Mouse (Mus musculus) forebrain, embryonic 16.5 days (tissue): ENCODE data around the gene Stxbp6. TPM values are rescaled to one million over a fixed set of nuclear protein-coding genes. Genes with fewer than 3 reads are reported as not detected.

ENCODE experiments used
- ATAC-seq: fragments of 200-750 bp; cut with Nextera tagmentation; 2 replicates; pipeline ENCODE4 v1.8.0; 2017; ENCODE audit warnings: mild to moderate bottlenecking, moderate library complexity
- H3K27ac ChIP-seq: fragments of 300-500 bp; sonication (generic); 2 replicates; pipeline ENCODE4 v1.5.1; 2014; ENCODE audit warnings: low read length, control low read depth
- H3K27me3 ChIP-seq: fragments of 300-500 bp; sonication (generic); replicated peaks from 2 replicates; pipeline ENCODE4 v1.6.1; 2014; ENCODE audit warnings: low read length; ENCODE audit not compliant: control insufficient read depth, insufficient read depth
- H3K36me3 ChIP-seq: fragments of 300-500 bp; sonication (generic); 2 replicates; pipeline ENCODE4 v1.6.1; 2014; ENCODE audit not compliant: control insufficient read depth, insufficient read depth
- H3K4me1 ChIP-seq: fragments of 300-500 bp; sonication (generic); replicated peaks from 2 replicates; pipeline ENCODE4 v1.6.1; 2014; ENCODE audit warnings: low read length; ENCODE audit not compliant: control insufficient read depth, insufficient read depth
- H3K4me2 ChIP-seq: fragments of 300-500 bp; sonication (generic); 2 replicates; pipeline ENCODE4 v1.6.1; 2014; ENCODE audit warnings: mild to moderate bottlenecking, low read length, control low read depth
- H3K4me3 ChIP-seq: fragments of 300-500 bp; sonication (generic); replicated peaks from 2 replicates; pipeline ENCODE4 v1.5.1; 2014; ENCODE audit warnings: mild to moderate bottlenecking, low read length, control low read depth
- H3K9ac ChIP-seq: fragments of 300-500 bp; sonication (generic); replicated peaks from 2 replicates; pipeline ENCODE4 v1.6.1; 2014; ENCODE audit warnings: low read depth, low read length, control low read depth
- H3K9me3 ChIP-seq: fragments of 300-500 bp; sonication (generic); 2 replicates; pipeline ENCODE4 v1.6.1; 2016; ENCODE audit warnings: low read length; ENCODE audit not compliant: control insufficient read depth
- WGBS: fragments of 180-500 bp; shearing (Covaris S2); extraction: QIAGEN DNeasy Blood & Tissue Kit; methylation state at CpG from one replicate; pipeline ENCODE4 v1.1.7; 2014; 5-methylcytosine and 5-hydroxymethylcytosine counted together
- polyA plus RNA-seq: library from polyadenylated mRNA; unstranded; fragments of >200 nt; fragmentation: Nextera tagmentation; extraction: Ambion mirVana; gene quantifications from 2 replicates; pipeline ENCODE4 v1.2.1, GENCODE M21; 2015

The Stxbp6 gene
- polyA plus RNA-seq, 1 experiment from 2014 or later = 13.6 TPM

GRCm38 (mm10) chr12:45042591-45043091, 31.9 kb downstream of the Stxbp6 start:
- no peak overlapping the region for H3K9ac ChIP-seq
- no peak overlapping the region for H3K4me2 ChIP-seq
- H3K27ac ChIP-seq = no peak overlapping the region
- H3K4me3 ChIP-seq = no peak overlapping the region
- no peak for ATAC-seq
- WGBS = 23% methylated on average over 10 of the region's 10 CpGs
- no peaks in the 10 kb centered on the region for H3K27me3 ChIP-seq
- no peaks in the 10 kb centered on the region for H3K9me3 ChIP-seq
- H3K4me1 ChIP-seq = no peaks in the 10 kb centered on the region
- H3K36me3 ChIP-seq = no peaks in the 10 kb centered on the region

GRCm38 (mm10) chr12:45037496-45037895, 37.0 kb downstream of the Stxbp6 start:
- H3K9me3 ChIP-seq = no peaks in the 10 kb centered on the region
- H3K4me2 ChIP-seq = no peak overlapping the region
- no peak overlapping the region for H3K4me3 ChIP-seq
- no peaks in the 10 kb centered on the region for H3K27me3 ChIP-seq
- no peaks in the 10 kb centered on the region for H3K36me3 ChIP-seq
- no peak overlapping the region for H3K27ac ChIP-seq
- no peaks in the 10 kb centered on the region for H3K4me1 ChIP-seq
- ATAC-seq = no peak
- 83% methylated on average over 1 of the region's 1 CpGs for WGBS
- H3K9ac ChIP-seq = no peak overlapping the region

GRCm38 (mm10) chr12:45037091-45037490, 37.4 kb downstream of the Stxbp6 start:
- H3K9me3 ChIP-seq = no peaks in the 10 kb centered on the region
- no peak overlapping the region for H3K4me3 ChIP-seq
- no peak overlapping the region for H3K4me2 ChIP-seq
- no peak overlapping the region for H3K9ac ChIP-seq
- no peak for ATAC-seq
- H3K4me1 ChIP-seq = no peaks in the 10 kb centered on the region
- H3K27me3 ChIP-seq = no peaks in the 10 kb centered on the region
- 47% methylated on average over 4 of the region's 4 CpGs for WGBS
- no peak overlapping the region for H3K27ac ChIP-seq
- H3K36me3 ChIP-seq = no peaks in the 10 kb centered on the region

GRCm38 (mm10) chr12:45030681-45031080, 43.8 kb downstream of the Stxbp6 start:
- 87% methylated on average over 3 of the region's 3 CpGs for WGBS
- H3K4me2 ChIP-seq = no peak overlapping the region
- no peak overlapping the region for H3K9ac ChIP-seq
- H3K4me3 ChIP-seq = no peak overlapping the region
- H3K4me1 ChIP-seq = peaks cover 3% of the 10 kb centered on the region; the same call in 1 of the 2 replicates
- no peaks in the 10 kb centered on the region for H3K27me3 ChIP-seq
- no peaks in the 10 kb centered on the region for H3K9me3 ChIP-seq
- H3K27ac ChIP-seq = no peak overlapping the region
- no peak for ATAC-seq
- H3K36me3 ChIP-seq = no peaks in the 10 kb centered on the region

- Histone ChIP-seq H3K4me1 (peaks cover 3% of the 10 kb centered on the region; the same call in 1 of the 2 replicates), H3K27me3 (no peaks in the 10 kb centered on the region), H3K27ac (no peak overlapping the region), H3K9me3 (no peaks in the 10 kb centered on the region), H3K4me2 (no peak overlapping the region), H3K36me3 (no peaks in the 10 kb centered on the region), H3K9ac (no peak overlapping the region), H3K4me3 (no peak overlapping the region)
- WGBS = 14% methylated on average over 1 of the region's 1 CpGs
- ATAC-seq = peak; percentile 45; the same call in 1 of the 2 replicates
Observed at GRCm38 (mm10) chr12:45026347-45026746, 48.2 kb downstream of the Stxbp6 start.

- Histone ChIP-seq H3K27me3 (no peaks in the 10 kb centered on the region), H3K9me3 (no peaks in the 10 kb centered on the region), H3K9ac (no peak overlapping the region), H3K36me3 (no peaks in the 10 kb centered on the region), H3K4me2 (no peak overlapping the region), H3K4me3 (no peak overlapping the region), H3K4me1 (peaks cover 6% of the 10 kb centered on the region; the same call in 1 of the 2 replicates), H3K27ac (no peak overlapping the region)
- no peak for ATAC-seq
- WGBS = 28% methylated on average over 3 of the region's 3 CpGs
Observed at GRCm38 (mm10) chr12:45020018-45020417, 54.5 kb downstream of the Stxbp6 start.

GRCm38 (mm10) chr12:45019059-45019822, 55.3 kb downstream of the Stxbp6 start:
- no peak overlapping the region for H3K9ac ChIP-seq
- no peak overlapping the region for H3K4me3 ChIP-seq
- no peaks in the 10 kb centered on the region for H3K9me3 ChIP-seq
- WGBS = 64% methylated on average over 12 of the region's 12 CpGs
- H3K4me2 ChIP-seq = no peak overlapping the region
- H3K27me3 ChIP-seq = no peaks in the 10 kb centered on the region
- peaks cover 6% of the 10 kb centered on the region; the same call in 1 of the 2 replicates for H3K4me1 ChIP-seq
- no peak overlapping the region for H3K27ac ChIP-seq
- no peak for ATAC-seq
- H3K36me3 ChIP-seq = no peaks in the 10 kb centered on the region

- Histone ChIP-seq H3K4me2 (no peak overlapping the region), H3K4me3 (no peak overlapping the region), H3K9ac (no peak overlapping the region), H3K4me1 (peaks cover 13% of the 10 kb centered on the region), H3K27ac (no peak overlapping the region), H3K36me3 (no peaks in the 10 kb centered on the region), H3K27me3 (no peaks in the 10 kb centered on the region), H3K9me3 (no peaks in the 10 kb centered on the region)
- WGBS = 39% methylated on average over 5 of the region's 5 CpGs
- peak; percentile 96 for ATAC-seq
Observed at GRCm38 (mm10) chr12:45013246-45013756, 61.2 kb downstream of the Stxbp6 start.

- Histone ChIP-seq H3K4me3 (no peak overlapping the region), H3K4me1 (peaks cover 13% of the 10 kb centered on the region), H3K27me3 (no peaks in the 10 kb centered on the region), H3K4me2 (no peak overlapping the region), H3K36me3 (no peaks in the 10 kb centered on the region), H3K27ac (no peak overlapping the region), H3K9ac (no peak overlapping the region), H3K9me3 (no peaks in the 10 kb centered on the region)
- WGBS = 66% methylated on average over 11 of the region's 11 CpGs
- ATAC-seq = 0 out of 2 replicates have a peak, but pooled peaks have one; percentile 26
Observed at GRCm38 (mm10) chr12:45011436-45012089, 62.9 kb downstream of the Stxbp6 start.
